Mouse (Mus musculus): ENCODE data around the gene Aldh1a3. TPM values are rescaled to one million over a fixed set of nuclear protein-coding genes. Genes with fewer than 3 reads are reported as not detected.

Aldh1a3 gene
- polyA plus RNA-seq, 1 experiment from 2014 or later: 1.3 TPM

GRCm38 (mm10) chr7:66369071-66369933 is 58.0 kb downstream of the Aldh1a3 start:
- 76% methylated on average over 5 of the region's 5 CpGs for WGBS
- no peak overlapping the region for H3K4me2 ChIP-seq (replicated peaks; ENCODE audit: low read depth, low read length)
- H3K9me3 ChIP-seq (ENCODE audit: control insufficient read depth, low read length): no peaks in the 10 kb centered on the region
- ATAC-seq (ENCODE audit: low FRiP score): no peak
- no peaks in the 10 kb centered on the region for H3K4me1 ChIP-seq (replicated peaks; ENCODE audit: control insufficient read depth, insufficient read depth, low read length)
- H3K9ac ChIP-seq (ENCODE audit: low read depth, low read length): no peak overlapping the region
- no peak overlapping the region for H3K27ac ChIP-seq (ENCODE audit: low read depth, low read length)
- no peaks in the 10 kb centered on the region for H3K27me3 ChIP-seq (ENCODE audit: control insufficient read depth, insufficient read depth, low read length)
- no peak for DNase-seq (ENCODE audit: low spot score)
- H3K36me3 ChIP-seq (ENCODE audit: control insufficient read depth, insufficient read depth, low read length): no peaks in the 10 kb centered on the region
- H3K4me3 ChIP-seq (ENCODE audit: low read depth, low read length): no peak overlapping the region

DNA sequence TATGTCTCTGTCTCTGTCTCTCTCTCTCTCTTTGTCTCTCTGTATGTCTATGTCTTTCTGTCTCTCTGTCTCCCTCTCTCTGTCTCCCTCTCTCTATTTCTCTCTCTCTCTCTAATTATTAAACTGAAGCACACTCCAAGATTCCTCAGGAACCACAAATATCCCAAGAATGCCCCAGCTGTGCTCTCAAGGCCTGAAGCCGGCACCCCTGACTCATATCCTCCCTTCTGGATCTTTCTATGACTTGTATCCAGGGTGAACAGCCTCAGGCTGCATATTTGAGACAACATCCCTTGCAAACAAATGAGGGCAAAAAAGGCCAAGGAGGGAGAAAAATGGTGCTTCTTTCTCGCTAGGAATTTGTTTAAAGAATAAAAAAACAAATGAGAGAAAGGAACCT is 61.4 kb downstream of the Aldh1a3 start, which contains the start of gene Gm10974:
Gene Gm10974 (plus strand): TSS at position 2 of the 400 bp plus-strand sequence.
- Histone ChIP-seq H3K36me3 (ENCODE audit: control insufficient read depth, insufficient read depth, low read length) (no peaks in the 10 kb centered on the region), H3K27ac (ENCODE audit: low read depth, low read length) (no peak within 1 kb of the TSS), H3K4me1 (replicated peaks; ENCODE audit: control insufficient read depth, insufficient read depth, low read length) (no peaks in the 10 kb centered on the region), H3K4me2 (replicated peaks; ENCODE audit: low read depth, low read length) (no peak within 1 kb of the TSS), H3K27me3 (ENCODE audit: control insufficient read depth, insufficient read depth, low read length) (no peaks in the 10 kb centered on the region), H3K9me3 (ENCODE audit: control insufficient read depth, low read length) (no peaks in the 10 kb centered on the region), H3K4me3 (ENCODE audit: low read depth, low read length) (no peak within 1 kb of the TSS), H3K9ac (ENCODE audit: low read depth, low read length) (no peak within 1 kb of the TSS)
- ATAC-seq (ENCODE audit: low FRiP score): no peak
- no peak for DNase-seq (ENCODE audit: low spot score)
- 68% methylated on average over 2 of the region's 2 CpGs for WGBS

GRCm38 (mm10) chr7:66365411-66365810 is 61.9 kb downstream of the Aldh1a3 start:
- no peaks in the 10 kb centered on the region for H3K9me3 ChIP-seq (ENCODE audit: control insufficient read depth, low read length)
- no peak overlapping the region for H3K9ac ChIP-seq (ENCODE audit: low read depth, low read length)
- H3K4me3 ChIP-seq (ENCODE audit: low read depth, low read length): no peak overlapping the region
- WGBS: 82% methylated on average over 2 of the region's 2 CpGs
- H3K27me3 ChIP-seq (ENCODE audit: control insufficient read depth, insufficient read depth, low read length): no peaks in the 10 kb centered on the region
- ATAC-seq (ENCODE audit: low FRiP score) (no peak), DNase-seq (ENCODE audit: low spot score) (no peak)
- no peaks in the 10 kb centered on the region for H3K36me3 ChIP-seq (ENCODE audit: control insufficient read depth, insufficient read depth, low read length)
- H3K4me1 ChIP-seq (replicated peaks; ENCODE audit: control insufficient read depth, insufficient read depth, low read length): no peaks in the 10 kb centered on the region
- H3K27ac ChIP-seq (ENCODE audit: low read depth, low read length): no peak overlapping the region
- H3K4me2 ChIP-seq (replicated peaks; ENCODE audit: low read depth, low read length): no peak overlapping the region

DNA sequence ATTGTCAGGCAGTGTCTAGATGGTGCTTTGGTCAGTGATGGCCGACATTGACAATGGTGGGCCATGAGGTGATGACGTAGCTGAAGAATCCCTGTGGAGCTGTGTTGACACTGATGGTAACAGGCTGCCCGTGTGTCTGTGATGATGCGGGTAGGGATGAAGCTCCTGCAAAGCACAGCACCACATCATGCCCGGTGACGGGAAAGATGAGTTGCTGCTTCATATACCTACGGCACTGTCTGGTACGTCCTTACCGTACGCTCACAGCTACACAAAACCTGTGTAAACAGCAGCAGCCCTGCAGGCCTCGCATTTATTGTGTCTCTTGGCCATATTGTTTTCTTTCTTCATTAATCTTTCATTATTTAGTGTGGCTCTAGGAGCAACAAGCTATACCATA is 62.8 kb downstream of the Aldh1a3 start:
- Histone ChIP-seq H3K27ac (ENCODE audit: low read depth, low read length) (no peak overlapping the region), H3K9me3 (ENCODE audit: control insufficient read depth, low read length) (no peaks in the 10 kb centered on the region), H3K4me2 (replicated peaks; ENCODE audit: low read depth, low read length) (no peak overlapping the region), H3K4me1 (replicated peaks; ENCODE audit: control insufficient read depth, insufficient read depth, low read length) (no peaks in the 10 kb centered on the region), H3K4me3 (ENCODE audit: low read depth, low read length) (no peak overlapping the region), H3K9ac (ENCODE audit: low read depth, low read length) (no peak overlapping the region), H3K27me3 (ENCODE audit: control insufficient read depth, insufficient read depth, low read length) (no peaks in the 10 kb centered on the region), H3K36me3 (ENCODE audit: control insufficient read depth, insufficient read depth, low read length) (no peaks in the 10 kb centered on the region)
- ATAC-seq (ENCODE audit: low FRiP score) (no peak), DNase-seq (ENCODE audit: low spot score) (no peak)
- 92% methylated on average over 11 of the region's 11 CpGs for WGBS

GRCm38 (mm10) chr7:66359044-66359443 is 68.3 kb downstream of the Aldh1a3 start:
- H3K4me3 ChIP-seq (ENCODE audit: low read depth, low read length): no peak overlapping the region
- ATAC-seq (ENCODE audit: low FRiP score): no peak
- no peaks in the 10 kb centered on the region for H3K9me3 ChIP-seq (ENCODE audit: control insufficient read depth, low read length)
- DNase-seq (ENCODE audit: low spot score): no peak
- H3K4me2 ChIP-seq (replicated peaks; ENCODE audit: low read depth, low read length): no peak overlapping the region
- no peak overlapping the region for H3K27ac ChIP-seq (ENCODE audit: low read depth, low read length)
- H3K9ac ChIP-seq (ENCODE audit: low read depth, low read length): no peak overlapping the region
- H3K4me1 ChIP-seq (replicated peaks; ENCODE audit: control insufficient read depth, insufficient read depth, low read length): no peaks in the 10 kb centered on the region
- no peaks in the 10 kb centered on the region for H3K36me3 ChIP-seq (ENCODE audit: control insufficient read depth, insufficient read depth, low read length)
- WGBS: 90% methylated on average over 4 of the region's 4 CpGs
- H3K27me3 ChIP-seq (ENCODE audit: control insufficient read depth, insufficient read depth, low read length): no peaks in the 10 kb centered on the region

- Histone ChIP-seq H3K4me1 (replicated peaks; ENCODE audit: control insufficient read depth, insufficient read depth, low read length) (no peaks in the 10 kb centered on the region), H3K9ac (ENCODE audit: low read depth, low read length) (no peak overlapping the region), H3K36me3 (ENCODE audit: control insufficient read depth, insufficient read depth, low read length) (no peaks in the 10 kb centered on the region), H3K9me3 (ENCODE audit: control insufficient read depth, low read length) (no peaks in the 10 kb centered on the region), H3K4me3 (ENCODE audit: low read depth, low read length) (no peak overlapping the region), H3K27me3 (ENCODE audit: control insufficient read depth, insufficient read depth, low read length) (no peaks in the 10 kb centered on the region), H3K4me2 (replicated peaks; ENCODE audit: low read depth, low read length) (no peak overlapping the region), H3K27ac (ENCODE audit: low read depth, low read length) (no peak overlapping the region)
- DNase-seq (ENCODE audit: low spot score) (no peak), ATAC-seq (ENCODE audit: low FRiP score) (no peak)
- 90% methylated on average over 3 of the region's 3 CpGs for WGBS
These were observed 68.9 kb downstream of the Aldh1a3 start for GRCm38 (mm10) chr7:66358461-66358860.

- no peaks in the 10 kb centered on the region for H3K36me3 ChIP-seq (ENCODE audit: control insufficient read depth, insufficient read depth, low read length)
- no peak overlapping the region for H3K4me2 ChIP-seq (replicated peaks; ENCODE audit: low read depth, low read length)
- H3K27ac ChIP-seq (ENCODE audit: low read depth, low read length): no peak overlapping the region
- H3K9ac ChIP-seq (ENCODE audit: low read depth, low read length): no peak overlapping the region
- no peak for ATAC-seq (ENCODE audit: low FRiP score)
- H3K9me3 ChIP-seq (ENCODE audit: control insufficient read depth, low read length): no peaks in the 10 kb centered on the region
- no peaks in the 10 kb centered on the region for H3K4me1 ChIP-seq (replicated peaks; ENCODE audit: control insufficient read depth, insufficient read depth, low read length)
- no peak overlapping the region for H3K4me3 ChIP-seq (ENCODE audit: low read depth, low read length)
- no peak for DNase-seq (ENCODE audit: low spot score)
- WGBS: 86% methylated on average over 8 of the region's 8 CpGs
- H3K27me3 ChIP-seq (ENCODE audit: control insufficient read depth, insufficient read depth, low read length): no peaks in the 10 kb centered on the region
These were observed 71.4 kb downstream of the Aldh1a3 start for GRCm38 (mm10) chr7:66355791-66356522.

- no peak overlapping the region for H3K4me3 ChIP-seq (ENCODE audit: low read depth, low read length)
- DNase-seq (ENCODE audit: low spot score) (no peak), ATAC-seq (ENCODE audit: low FRiP score) (no peak)
- 61% methylated on average over 3 of the region's 3 CpGs for WGBS
- no peak overlapping the region for H3K9ac ChIP-seq (ENCODE audit: low read depth, low read length)
- H3K9me3 ChIP-seq (ENCODE audit: control insufficient read depth, low read length): no peaks in the 10 kb centered on the region
- H3K36me3 ChIP-seq (ENCODE audit: control insufficient read depth, insufficient read depth, low read length): no peaks in the 10 kb centered on the region
- H3K4me2 ChIP-seq (replicated peaks; ENCODE audit: low read depth, low read length): no peak overlapping the region
- no peaks in the 10 kb centered on the region for H3K27me3 ChIP-seq (ENCODE audit: control insufficient read depth, insufficient read depth, low read length)
- H3K4me1 ChIP-seq (replicated peaks; ENCODE audit: control insufficient read depth, insufficient read depth, low read length): no peaks in the 10 kb centered on the region
- H3K27ac ChIP-seq (ENCODE audit: low read depth, low read length): no peak overlapping the region
These were observed 72.4 kb downstream of the Aldh1a3 start for GRCm38 (mm10) chr7:66354911-66355310.
